Mouse (Mus musculus) cerebral cortex, adult 2 months (tissue): ENCODE measurements around the gene Polr2g.

ENCODE experiments used
- WGBS: fragments of 180-500 bp; shearing (Covaris S2); methylation state at CpG from one replicate; pipeline ENCODE4 v1.1.7; 2018; 5-methylcytosine and 5-hydroxymethylcytosine counted together

Gene Polr2g

DNA sequence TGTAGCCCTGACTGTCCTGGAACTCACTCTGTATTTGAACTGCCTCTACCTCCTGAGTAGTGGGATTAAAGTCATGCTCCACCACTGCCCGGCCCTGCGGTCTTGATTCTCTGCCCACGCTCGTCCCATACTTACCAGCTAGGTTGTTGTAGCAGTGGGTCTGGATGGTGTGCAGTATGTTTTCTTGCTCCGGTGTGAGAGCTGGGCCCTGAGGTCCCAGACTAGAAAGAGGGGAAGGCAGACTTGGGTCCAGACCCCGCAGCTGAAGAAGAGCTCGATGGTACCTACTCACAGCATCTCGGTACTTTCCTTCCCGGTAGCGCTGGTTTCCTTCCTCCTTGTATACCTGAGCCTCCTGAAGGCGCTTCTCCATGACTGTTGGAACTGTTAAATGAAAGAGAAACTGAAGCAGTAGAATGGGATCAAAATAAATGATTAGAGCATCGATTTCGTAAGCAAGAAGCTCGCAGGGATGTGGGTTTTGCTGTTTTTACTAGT lies 20.0 kb upstream of the Polr2g start:
- 13% methylated on average over 14 of the region's 14 CpGs for WGBS

DNA sequence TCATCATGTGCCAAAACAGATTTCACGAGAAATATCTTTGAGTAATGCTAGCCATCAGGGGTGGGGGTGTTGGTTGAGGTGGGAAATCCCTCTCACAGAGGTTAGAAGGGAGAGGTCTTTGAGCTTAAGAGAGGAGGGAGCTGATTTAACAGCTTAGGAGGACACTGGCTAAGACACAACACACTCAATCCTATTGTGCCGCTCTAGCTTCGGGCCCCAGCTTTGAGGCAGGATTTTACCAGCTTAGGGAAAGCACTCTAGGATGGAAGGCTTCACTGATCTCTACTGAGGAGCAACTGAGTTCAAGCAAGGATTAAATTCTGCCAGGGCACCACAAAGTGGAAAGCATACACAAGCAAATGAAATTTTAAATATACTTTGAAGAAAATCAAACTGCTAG lies 18.6 kb upstream of the Polr2g start:
- WGBS, result 49% methylated on average over 3 of the region's 3 CpGs

DNA sequence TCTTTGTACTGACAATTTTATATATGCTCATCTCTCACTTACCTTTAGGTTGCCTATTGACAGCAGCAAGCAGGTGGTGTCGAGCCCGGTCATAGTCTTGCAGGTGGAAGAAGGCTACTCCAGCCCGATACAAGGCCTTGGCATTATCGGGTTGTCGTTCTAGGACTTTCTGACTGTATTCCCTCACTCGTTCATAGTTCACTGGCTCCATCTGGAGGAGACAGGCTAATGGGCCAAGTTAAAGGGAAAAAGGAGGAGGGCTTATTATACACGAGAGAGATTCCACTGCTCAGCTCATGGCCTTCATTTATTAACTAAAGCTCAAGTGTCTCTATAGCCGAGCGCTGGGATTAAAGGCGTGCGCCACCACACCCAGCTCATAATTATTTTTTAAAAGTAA lies 17.4 kb upstream of the Polr2g start:
- 56% methylated on average over 11 of the region's 11 CpGs for WGBS

DNA sequence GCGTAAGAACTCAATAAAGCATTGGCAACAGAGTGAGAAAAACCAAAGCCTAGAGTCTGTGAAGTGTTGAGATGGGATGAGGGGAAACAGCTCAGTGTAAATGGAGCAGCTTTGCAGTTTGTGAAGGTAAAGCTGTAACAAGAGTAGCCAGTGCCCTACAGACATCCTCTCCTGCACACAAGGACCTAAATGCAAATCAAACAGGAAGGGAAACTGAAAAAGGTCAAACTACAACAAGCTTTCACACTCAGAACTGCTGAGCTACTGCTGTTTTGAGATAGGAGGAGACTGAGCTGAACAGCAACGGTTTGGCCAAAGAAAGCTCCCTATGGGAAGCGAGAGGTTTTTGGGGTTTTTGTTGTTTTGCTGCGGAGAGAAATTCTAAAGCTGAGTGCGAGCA lies 8.4 kb upstream of the Polr2g start:
- WGBS, result 82% methylated on average over 5 of the region's 5 CpGs

DNA sequence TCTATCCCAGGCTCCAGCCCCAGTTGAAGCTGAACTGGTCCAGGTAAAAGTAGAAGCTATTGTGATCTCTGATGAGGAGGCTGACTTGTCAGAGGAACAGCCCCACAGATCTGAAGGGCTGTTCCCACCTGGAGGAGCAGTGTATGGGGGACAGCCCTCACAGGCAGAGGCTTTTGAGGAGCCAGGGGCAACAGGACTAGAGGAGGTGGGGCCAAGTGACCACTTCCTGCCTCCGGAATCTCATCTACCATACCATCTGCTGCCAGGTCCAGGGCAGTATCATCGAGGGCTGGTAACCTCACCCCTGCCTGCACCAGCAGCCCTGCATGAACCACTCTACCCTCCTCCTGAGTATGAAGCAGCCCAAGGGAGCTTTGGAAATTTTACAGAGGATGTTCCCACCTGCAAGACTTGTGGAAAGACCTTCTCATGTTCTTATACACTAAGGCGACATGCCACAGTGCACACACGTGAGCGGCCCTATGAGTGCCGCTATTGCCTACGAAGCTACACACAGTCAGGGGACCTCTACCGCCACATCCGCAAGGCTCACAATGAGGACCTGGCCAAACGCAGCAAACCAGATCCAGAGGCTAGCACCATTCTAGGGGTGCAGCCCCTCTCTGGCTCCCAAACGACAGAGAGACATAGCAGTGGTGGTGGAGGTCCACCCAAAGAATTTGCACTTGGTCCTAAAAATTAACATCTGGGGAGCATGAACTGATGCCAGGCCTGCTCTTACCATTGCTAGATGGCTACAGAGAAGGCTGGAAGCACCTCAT lies 5.7 kb upstream of the Polr2g start:
- 90% methylated on average over 11 of the region's 11 CpGs for WGBS

DNA sequence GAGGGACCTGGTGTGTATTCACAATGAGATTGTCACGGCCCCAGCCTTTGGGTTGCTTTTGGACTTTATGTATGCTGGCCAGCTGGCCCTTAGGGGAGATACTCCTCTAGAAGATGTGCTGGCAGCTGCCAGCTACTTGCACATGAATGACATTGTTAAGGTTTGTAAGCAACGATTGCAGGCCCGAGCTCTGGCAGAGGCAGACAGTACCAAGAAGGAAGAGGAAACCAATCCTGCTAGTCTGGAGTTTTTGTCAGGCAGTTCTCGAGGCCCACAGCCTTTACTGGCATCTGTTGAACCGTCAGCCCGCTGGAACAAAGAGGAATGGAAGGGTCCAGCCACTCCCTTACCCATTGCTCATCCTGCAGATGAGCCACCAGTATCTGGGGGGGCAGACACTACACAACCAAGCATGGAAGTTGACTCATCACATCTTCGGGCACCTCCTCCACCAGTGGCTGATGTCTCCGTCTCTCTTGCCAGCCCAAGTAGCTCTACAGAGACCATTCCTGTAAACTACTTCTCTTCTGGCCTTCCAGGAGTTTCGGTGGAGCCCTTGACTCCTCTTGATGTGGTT lies 4.9 kb upstream of the Polr2g start:
- WGBS, result 62% methylated on average over 9 of the region's 9 CpGs

DNA sequence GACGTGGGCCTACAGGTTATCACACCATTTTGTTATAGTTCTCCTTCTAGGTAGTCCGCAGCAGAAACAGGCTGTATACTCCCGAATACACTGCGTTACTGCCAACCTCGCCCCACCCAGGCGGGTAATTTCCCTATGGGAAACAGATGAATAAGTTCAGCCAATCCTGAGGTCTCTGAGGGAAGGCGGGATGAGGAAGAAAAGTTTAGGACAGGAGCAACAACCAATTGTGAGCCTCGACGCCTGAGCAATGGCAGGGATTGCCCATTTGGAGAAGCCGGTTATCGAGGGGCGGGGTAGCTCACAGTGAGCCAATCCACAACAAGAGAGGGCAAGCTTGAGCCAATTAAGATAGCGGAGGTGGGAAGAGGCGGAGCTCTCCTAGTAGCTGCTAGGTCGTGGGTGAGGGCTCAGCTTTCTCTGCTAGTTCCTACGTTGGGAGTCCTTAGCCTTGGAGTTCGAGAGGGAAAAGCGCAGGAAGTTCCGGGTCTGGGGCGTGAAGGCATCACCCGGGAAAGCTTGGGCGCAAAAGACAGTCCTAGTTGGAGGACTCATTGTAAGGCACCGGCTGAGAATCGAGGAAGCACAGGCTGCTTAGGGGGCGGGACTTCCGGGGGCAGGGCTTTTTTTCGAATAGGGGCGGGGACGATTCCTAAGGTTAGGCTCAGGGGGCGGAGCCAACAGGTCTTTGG lies 3.9 kb upstream of the Polr2g start, which contains the start of gene Zbtb3:
Gene Zbtb3 (plus strand): TSS at position 426 of the 692 bp plus-strand sequence.
- under 1% methylated on average over 30 of the region's 30 CpGs for WGBS

DNA sequence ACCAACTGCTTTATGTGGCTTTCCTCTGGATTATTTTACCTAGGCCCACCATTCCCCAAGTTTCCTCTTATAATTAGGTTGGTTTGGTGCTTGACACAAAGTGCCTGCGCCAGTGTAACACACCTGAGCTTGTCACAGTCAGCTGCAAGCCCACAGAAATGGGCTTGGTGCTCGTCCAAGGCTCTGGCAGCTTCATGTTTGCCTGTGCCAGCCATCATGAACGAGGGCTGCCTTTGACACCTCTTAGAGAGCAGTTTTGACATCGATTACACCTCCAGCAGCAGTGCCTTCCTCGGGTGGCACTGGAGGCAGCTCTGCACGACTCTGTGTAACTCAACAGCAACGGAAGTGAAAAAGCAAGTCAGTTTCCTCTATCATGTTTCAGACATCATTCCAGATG lies 8.2 kb downstream of the Polr2g start:
- 54% methylated on average over 7 of the region's 7 CpGs for WGBS

DNA sequence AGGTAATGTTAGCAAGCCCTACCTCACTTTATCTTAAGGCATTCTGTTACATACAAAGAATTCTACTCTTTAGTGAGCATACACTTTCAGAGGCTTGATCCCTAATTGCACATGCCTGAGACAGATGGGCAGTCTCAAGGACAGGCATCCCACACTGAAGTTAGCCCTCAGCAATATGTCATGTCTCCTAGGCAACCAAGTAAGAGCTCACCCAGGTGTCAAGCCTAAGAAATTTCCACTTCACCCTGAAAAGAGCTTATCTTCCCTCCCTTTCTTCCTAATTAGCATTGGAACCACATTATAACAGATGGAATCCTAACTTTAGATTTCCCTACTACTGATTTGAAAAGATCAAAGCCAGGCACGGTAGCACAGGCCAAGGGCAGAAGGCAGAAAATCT lies 9.2 kb downstream of the Polr2g start:
- 28% methylated on average over 1 of the region's 1 CpGs for WGBS

DNA sequence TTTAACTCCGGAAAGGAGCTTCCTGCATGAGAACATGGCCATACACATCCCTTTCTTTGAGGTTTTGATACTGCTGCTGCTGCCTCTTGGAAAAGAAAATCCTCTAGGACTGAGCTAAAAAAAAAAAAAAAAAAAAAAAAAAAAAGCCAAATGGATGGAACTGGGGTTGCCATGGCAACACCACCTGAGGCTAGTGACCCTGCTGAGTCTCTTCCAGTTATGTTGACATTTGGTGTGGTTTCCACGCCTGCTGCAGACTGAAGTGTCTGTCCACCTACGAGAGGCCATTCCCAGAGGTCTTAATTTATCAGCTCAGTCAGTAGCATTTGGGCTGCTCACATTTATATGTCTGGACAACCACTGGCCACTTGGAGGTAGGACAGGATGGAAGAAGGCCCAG lies 9.9 kb downstream of the Polr2g start:
- 20% methylated on average over 3 of the region's 3 CpGs for WGBS

DNA sequence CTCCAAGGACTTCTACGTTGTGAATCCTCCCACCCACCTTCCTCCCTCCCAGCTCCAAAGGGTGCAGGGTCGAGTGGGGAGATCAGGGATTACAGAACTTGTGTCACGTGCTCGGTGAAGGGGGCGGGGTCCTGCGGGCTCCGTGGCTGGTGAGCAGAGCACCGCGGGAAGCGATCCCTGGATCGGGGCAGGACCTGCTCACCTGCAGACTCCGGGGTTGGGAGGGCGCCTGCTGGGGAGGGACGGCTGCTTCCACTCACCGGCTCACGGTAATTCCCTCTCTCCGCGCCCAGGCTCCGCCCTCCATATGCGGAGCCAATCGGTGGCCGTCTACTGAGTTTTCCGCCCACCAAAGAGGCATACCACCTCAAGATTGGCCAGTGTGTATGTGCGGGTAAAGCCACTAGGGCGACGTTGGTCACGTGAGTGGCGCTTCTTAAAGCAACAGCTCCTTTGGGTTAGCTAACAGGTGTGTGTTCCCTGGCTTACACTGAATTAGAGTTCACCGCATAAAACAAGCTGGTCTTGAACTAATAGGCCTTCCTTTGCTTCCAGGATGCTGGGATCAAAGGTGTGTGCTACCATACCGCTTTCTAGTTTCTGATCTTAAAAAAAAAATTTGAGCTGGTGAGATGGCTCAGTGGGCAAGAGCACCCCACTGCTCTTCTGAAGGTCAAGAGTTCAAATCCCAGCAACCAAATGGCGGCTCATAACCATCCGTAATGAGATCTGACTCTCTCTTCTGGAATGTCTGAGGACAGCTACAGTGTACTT lies 12.2 kb downstream of the Polr2g start, which contains the start of gene Taf6l:
Gene Taf6l (minus strand): TSS at position 410 of the 774 bp plus-strand sequence.
- under 1% methylated on average over 32 of the region's 32 CpGs for WGBS

DNA sequence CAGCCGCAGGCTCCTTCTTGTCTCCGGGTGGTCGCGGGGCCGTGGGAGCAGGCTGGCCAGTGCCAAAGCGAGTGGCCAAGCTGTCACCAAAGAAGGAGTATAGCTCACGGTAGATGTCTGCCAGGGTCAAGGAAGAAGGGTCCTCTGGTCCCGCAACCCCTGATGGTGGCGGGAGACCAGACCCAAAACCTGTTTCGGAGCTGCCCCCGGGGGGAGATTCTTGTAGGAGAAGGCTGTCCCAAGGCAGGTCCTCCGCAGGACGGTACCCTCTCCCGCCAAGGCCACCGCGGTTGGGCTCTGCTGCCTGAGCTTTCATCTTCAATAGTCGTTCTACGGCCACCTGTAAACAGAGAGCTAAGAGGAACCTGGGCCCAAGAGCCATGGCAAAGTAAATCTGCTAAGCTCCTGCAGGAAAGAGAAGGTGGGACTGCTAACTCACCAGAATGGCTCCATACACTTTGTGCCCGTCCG lies 23.4 kb downstream of the Polr2g start:
- WGBS, result 3% methylated on average over 20 of the region's 20 CpGs

DNA sequence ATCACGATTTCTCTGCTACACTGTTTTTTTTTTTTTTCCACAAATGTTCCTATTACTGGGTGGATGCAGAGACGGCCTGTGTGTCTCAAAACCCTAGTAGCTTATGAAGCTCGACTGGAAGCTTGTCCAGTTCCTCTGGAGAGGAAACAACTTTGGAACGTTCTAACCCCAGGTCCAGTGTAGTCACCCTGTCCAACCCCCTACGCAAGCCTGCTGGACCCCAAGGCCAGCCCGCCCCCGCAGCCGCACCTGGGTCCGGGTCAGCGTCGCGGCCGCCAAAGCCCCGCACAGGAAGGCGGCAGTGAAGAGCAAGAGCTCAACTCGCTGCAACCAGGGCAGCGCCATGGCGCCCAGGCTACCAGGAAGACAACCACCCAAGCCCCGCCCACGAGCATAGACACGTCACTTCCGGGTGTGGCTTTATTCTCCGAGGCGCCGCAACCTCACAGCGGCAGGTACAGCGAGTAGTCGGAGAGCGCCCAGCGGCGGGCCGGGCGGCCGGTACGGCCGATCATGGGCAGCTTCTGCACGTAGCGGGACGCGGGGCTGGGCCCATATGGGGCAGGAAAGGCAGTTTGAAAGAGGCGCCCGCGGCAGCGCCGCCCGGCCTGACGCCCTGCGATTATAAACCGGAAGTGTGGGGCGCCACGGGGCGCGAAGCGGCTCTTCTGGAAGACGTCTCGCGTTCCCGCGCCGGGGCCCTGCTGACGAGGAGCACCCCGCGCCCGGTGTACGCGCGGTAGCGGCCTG lies 24.1 kb downstream of the Polr2g start, which contains the start of gene Tmem179b:
Gene Tmem179b (minus strand): TSS at position 382 of the 750 bp plus-strand sequence.
- under 1% methylated on average over 68 of the region's 68 CpGs for WGBS

DNA sequence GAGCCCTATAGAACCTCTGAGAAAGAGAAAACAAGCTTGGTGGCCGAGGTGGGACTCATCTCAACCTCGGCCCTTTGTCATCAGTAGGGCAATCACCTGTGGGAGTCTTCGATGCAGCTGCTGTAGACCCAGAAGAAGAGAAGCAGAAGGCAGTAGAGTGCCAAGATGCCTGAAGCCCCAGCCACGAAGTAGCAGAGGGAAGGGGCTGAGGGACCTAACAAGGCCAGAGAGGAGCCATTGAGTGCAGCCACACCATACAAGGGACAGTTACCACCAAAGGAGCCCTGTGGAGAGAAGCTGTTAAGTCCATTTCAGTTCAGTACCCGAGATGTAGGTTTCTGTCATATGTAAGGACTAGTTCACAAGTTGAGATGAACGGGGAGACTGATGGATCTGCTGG lies 25.0 kb downstream of the Polr2g start:
- WGBS, result 47% methylated on average over 6 of the region's 6 CpGs

DNA sequence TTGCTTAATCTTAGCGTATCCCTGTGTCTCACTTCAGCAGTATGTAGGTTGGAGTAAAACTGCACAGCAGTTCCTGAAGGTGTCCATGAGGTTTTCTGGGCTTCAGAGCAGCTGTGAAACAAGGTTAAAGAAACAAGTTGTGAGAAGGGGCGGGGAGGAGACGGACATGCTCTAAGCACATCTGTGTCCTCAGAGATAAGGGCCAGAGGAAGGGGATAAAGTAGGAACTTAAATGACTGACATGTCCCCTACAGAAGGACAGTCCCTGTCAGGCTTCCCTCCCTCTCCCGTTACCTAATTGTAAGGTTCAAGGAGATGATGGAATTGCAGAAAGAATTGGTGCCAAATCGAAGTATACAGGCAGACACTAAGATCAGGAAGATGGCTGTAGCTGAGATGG lies 25.4 kb downstream of the Polr2g start:
- WGBS, result 67% methylated on average over 5 of the region's 5 CpGs

DNA sequence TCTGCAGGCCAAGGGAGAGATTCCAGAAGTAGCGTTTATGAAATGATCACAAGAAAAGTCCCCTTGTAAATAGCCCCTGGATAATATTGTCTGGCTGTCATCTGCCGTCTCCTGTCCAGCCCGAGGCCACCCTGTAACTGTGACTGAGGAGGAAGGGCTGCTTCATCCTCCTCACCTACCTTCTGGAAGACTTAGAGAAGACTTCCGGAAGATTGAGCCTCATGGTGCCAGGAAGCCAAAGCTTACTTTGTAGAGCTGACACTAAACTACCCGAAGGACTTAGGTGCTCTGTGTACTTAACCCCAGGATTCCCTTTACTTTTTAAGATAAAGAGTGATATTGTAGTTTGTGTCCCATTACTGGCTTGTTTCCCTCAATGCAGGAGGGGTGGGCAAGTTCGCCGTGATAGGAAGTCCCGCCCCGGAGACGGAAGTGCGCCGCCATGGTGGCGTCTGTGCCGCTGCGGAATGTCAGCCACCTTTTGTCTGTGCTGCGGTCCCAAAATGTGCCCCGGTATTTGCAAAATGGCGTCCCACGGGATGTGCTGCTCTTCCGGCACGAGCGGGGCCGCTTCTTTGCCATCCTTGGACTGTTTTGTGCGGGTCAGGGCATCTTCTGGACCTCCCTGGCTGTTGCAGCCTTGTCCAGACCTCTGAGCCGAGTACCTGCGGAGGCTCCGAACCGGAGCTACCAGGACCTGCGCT lies 27.7 kb downstream of the Polr2g start, which contains the start of gene Tmem223:
Gene Tmem223 (plus strand): TSS at position 430 of the 704 bp plus-strand sequence.
- 14% methylated on average over 29 of the region's 29 CpGs for WGBS

DNA sequence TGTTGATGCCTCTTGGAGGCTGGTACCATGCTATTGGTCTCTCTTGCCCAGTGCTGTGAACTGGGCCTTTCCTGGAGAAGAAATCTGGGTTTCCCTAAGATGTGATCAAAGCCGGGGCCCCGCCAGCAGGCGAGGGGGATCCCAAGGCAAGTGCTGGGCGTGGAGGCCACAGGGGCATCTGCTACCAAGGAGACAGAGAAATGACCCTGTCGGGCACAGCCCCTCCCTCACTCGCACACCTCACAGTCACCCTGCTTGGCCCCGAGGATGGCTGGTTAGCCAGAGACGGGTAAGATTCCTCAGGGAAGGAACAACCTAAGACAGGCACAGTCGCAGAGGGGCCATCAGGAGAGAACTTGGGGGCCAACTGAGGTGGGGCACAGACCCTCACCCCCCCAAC lies 32.8 kb downstream of the Polr2g start:
- 97% methylated on average over 9 of the region's 9 CpGs for WGBS

DNA sequence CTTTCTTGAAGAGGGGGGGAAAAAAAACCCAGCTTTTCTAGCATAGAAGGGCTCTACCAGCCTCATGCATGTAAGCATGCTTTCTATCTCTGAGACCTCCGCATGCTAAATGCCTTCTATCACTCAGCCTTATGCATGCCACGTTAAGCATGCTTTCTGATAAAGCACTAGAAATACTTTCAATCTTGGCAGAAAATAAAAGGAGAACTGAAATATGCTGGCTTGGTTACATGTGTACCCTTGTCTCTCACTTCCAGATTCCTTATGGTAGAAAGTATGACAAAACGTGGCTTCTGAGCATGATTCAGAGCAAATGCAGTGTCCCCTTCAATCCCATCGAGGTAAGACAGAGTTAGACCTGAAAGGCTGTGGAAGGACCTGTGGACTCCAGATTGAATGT lies 35.1 kb downstream of the Polr2g start:
- 68% methylated on average over 4 of the region's 4 CpGs for WGBS

DNA sequence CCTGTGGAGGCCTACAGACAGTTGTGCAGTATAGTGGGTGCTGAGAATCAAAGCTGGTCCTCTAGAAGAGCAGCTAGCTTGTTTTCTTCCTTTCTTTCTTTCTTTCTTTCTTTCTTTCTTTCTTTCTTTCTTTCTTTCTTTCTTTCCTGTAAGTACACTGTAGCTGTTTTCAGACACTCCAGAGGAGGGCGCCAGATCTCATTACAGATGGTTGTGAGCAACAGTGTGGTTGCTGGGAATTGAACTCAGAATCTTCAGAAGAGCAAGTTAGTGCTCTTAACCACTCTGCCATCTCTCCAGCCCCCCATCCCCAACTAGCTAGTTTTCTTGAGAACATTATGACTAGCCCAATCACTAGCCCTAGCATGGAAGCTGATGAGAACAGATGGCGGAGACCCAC lies 37.6 kb downstream of the Polr2g start:
- 98% methylated on average over 2 of the region's 2 CpGs for WGBS

DNA sequence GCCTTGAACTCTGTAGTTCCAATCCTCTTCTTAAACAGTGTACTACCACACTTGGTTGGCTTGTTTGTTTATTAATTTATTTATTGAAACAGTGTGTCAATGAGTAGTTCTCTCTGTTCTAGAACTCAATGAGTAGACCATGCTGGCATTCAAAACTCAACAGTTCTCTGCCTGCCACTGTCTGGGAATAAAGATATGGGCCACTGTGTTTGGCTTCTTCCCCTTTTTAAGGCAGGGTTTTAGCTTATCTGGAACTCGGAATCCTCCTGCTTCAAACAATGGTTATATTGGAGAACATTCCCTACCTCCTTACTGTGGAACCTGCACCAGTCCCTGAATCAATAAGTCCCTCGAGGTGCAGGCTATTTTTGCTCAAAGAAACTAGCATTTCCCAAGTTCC lies 39.5 kb downstream of the Polr2g start:
- WGBS, result 81% methylated on average over 2 of the region's 2 CpGs
